Mouse (Mus musculus): ENCODE data around the gene Tmsb4x.

GRCm38 (mm10) chrX:167231150-167231549, 22.0 kb upstream of the Tmsb4x start:
- TF ChIP-seq CTCF (conservative IDR thresholded peaks at IDR 0.05; ENCODE audit: insufficient read depth, insufficient read length, low read depth, low read length): no peak
- no peak for TF ChIP-seq POLR2A (IDR thresholded peaks at IDR 0.05; ENCODE audit: low read depth, low read length)
